Mouse (Mus musculus) embryonic facial prominence, embryonic 14.5 days (tissue): ENCODE measurements around the gene Acox3. TPM values are rescaled to one million over a fixed set of nuclear protein-coding genes. Genes with fewer than 3 reads are reported as not detected.

Experiments used
- ATAC-seq: fragments of 200-750 bp; cut with Nextera tagmentation; 2 replicates; pipeline ENCODE4 v1.8.0; 2017; ENCODE audit warnings: low read depth, moderate number of reproducible peaks, moderate TSS enrichment
- DNase-seq: peaks from one replicate; pipeline ENCODE4 v3.0.0-alpha.2; 2015; ENCODE audit warnings: low spot score
- H3K27ac ChIP-seq: fragments of 300-500 bp; sonication (generic); replicated peaks from 2 replicates; pipeline ENCODE4 v1.5.1; 2014; ENCODE audit warnings: low read depth, mild to moderate bottlenecking, low read length, moderate library complexity
- H3K27me3 ChIP-seq: fragments of 300-500 bp; sonication (generic); replicated peaks from 2 replicates; pipeline ENCODE4 v1.6.1; 2014; ENCODE audit warnings: low read length; ENCODE audit not compliant: control insufficient read depth, insufficient read depth
- H3K36me3 ChIP-seq: fragments of 300-500 bp; sonication (generic); 2 replicates; pipeline ENCODE4 v1.6.1; 2014; ENCODE audit warnings: low read length, mixed read lengths; ENCODE audit not compliant: control insufficient read depth, insufficient read depth
- H3K4me1 ChIP-seq: fragments of 300-500 bp; sonication (generic); 2 replicates; pipeline ENCODE4 v1.6.1; 2014; ENCODE audit warnings: antibody characterized with exemption, low read length; ENCODE audit not compliant: control insufficient read depth, insufficient read depth
- H3K4me2 ChIP-seq: fragments of 300-500 bp; sonication (generic); 2 replicates; pipeline ENCODE4 v1.6.1; 2014; ENCODE audit warnings: low read depth, mild to moderate bottlenecking, low read length, moderate library complexity, mixed read lengths
- H3K4me3 ChIP-seq: fragments of 300-500 bp; sonication (generic); 2 replicates; pipeline ENCODE4 v1.5.1; 2014; ENCODE audit warnings: low read depth, mild to moderate bottlenecking, low read length
- H3K9ac ChIP-seq: fragments of 300-500 bp; sonication (generic); 2 replicates; pipeline ENCODE4 v1.6.1; 2014; ENCODE audit warnings: low read depth, mild to moderate bottlenecking, low read length, moderate library complexity, mixed read lengths
- H3K9me3 ChIP-seq: fragments of 300-500 bp; sonication (generic); 2 replicates; pipeline ENCODE4 v1.6.1; 2016; ENCODE audit warnings: low read length; ENCODE audit not compliant: control insufficient read depth
- WGBS: fragments of 180-500 bp; shearing (Covaris S2); extraction: QIAGEN DNeasy Blood & Tissue Kit; methylation state at CpG from one replicate; pipeline ENCODE4 v1.1.7; 2014; 5-methylcytosine and 5-hydroxymethylcytosine counted together
- polyA plus RNA-seq: library from polyadenylated mRNA; unstranded; fragments of >200 nt; fragmentation: Nextera tagmentation; extraction: Ambion mirVana; gene quantifications from 2 replicates; pipeline ENCODE4 v1.2.1, GENCODE M21; 2014

Acox3 gene
- polyA plus RNA-seq, 1 experiment from 2014 or later: 11.8 TPM

- no peaks in the 10 kb centered on the region for H3K36me3 ChIP-seq
- H3K9ac ChIP-seq: no peak overlapping the region
- no peak overlapping the region for H3K4me3 ChIP-seq
- 88% methylated on average over 10 of the region's 10 CpGs for WGBS
- no peak overlapping the region for H3K27ac ChIP-seq
- H3K4me2 ChIP-seq: no peak overlapping the region
- ATAC-seq (no peak), DNase-seq (no peak)
- H3K4me1 ChIP-seq: no peaks in the 10 kb centered on the region; the same call in 1 of the 2 replicates
- no peaks in the 10 kb centered on the region for H3K9me3 ChIP-seq
- H3K27me3 ChIP-seq: no peaks in the 10 kb centered on the region
Measured at GRCm38 (mm10) chr5:35655753-35656485, 73.1 kb downstream of the Acox3 start.

GRCm38 (mm10) chr5:35659503-35659902 is 76.7 kb downstream of the Acox3 start:
- ATAC-seq: no peak
- no peak for DNase-seq
- Histone ChIP-seq H3K36me3 (no peaks in the 10 kb centered on the region), H3K4me1 (no peaks in the 10 kb centered on the region; the same call in 1 of the 2 replicates), H3K4me2 (no peak overlapping the region), H3K4me3 (no peak overlapping the region), H3K9ac (no peak overlapping the region), H3K27me3 (no peaks in the 10 kb centered on the region), H3K27ac (no peak overlapping the region), H3K9me3 (no peaks in the 10 kb centered on the region)
- 62% methylated on average over 3 of the region's 3 CpGs for WGBS

DNA sequence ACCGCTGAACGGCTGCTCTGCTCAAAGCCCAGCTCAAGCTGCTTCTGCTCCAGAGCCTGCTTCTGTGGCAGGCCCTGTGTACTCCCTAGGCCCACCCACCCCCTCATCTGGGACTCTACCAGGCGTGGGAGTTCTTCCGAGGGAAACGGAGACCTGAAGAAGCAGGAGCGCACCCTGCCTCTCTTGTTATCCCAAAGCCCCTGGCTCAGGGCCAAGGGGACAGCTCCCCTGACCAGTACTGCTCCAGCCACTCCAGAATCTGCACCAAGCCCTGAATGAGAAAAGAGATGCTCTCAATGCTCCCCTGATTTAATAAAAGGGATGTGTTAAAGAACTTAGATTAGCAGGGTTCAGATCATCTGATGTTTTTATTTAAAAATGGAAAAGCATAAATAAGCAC is 78.4 kb downstream of the Acox3 start:
- WGBS: 63% methylated on average over 6 of the region's 6 CpGs
- Histone ChIP-seq H3K36me3 (no peaks in the 10 kb centered on the region), H3K27ac (no peak overlapping the region), H3K4me2 (no peak overlapping the region), H3K9ac (no peak overlapping the region), H3K4me1 (no peaks in the 10 kb centered on the region; the same call in 1 of the 2 replicates), H3K4me3 (no peak overlapping the region), H3K27me3 (no peaks in the 10 kb centered on the region), H3K9me3 (no peaks in the 10 kb centered on the region)
- ATAC-seq (no peak), DNase-seq (no peak)

DNA sequence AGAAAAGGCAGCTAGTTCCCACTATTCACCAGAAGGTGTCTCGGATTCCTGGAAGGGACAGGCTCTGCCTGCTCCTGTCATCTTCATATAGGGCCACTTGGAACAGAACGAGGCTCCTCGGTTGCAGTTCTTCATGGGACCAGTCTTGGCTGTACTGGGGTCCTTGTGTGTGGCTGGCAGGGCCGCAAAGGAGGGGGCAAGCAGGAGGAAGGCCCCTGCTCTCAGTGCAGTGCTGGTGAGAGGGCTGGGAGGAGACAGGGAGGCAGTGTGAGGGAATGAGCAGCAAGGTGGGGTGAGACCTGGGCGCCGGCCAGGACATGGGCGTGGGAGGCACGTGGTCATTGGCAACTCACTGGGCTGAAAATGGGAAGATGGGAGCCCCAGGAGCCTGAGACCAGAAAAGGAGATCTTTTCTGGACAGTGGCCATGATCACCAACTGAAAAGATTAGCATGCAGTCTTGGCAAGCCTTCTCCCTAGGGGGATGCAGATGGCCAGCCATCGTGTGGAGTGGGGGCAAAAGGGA is 79.2 kb downstream of the Acox3 start:
- DNase-seq (no peak), ATAC-seq (no peak)
- Histone ChIP-seq H3K9me3 (no peaks in the 10 kb centered on the region), H3K36me3 (no peaks in the 10 kb centered on the region), H3K9ac (no peak overlapping the region), H3K4me1 (no peaks in the 10 kb centered on the region; the same call in 1 of the 2 replicates), H3K27ac (no peak overlapping the region), H3K4me2 (no peak overlapping the region), H3K27me3 (no peaks in the 10 kb centered on the region), H3K4me3 (no peak overlapping the region)
- 81% methylated on average over 9 of the region's 9 CpGs for WGBS

Other genes starting within 250 kb of the Acox3 start
- gene Hmx1, start 193.9 kb upstream of the Acox3 start, polyA plus RNA-seq: 3.4 and 3.6 TPM in 2 replicates
- 18.9 and 20.4 TPM in 2 replicates for gene Cpz, start 57.3 kb upstream of the Acox3 start, polyA plus RNA-seq
- 6.6 and 7.1 TPM in 2 replicates for gene Trmt44, start 8.0 kb upstream of the Acox3 start, polyA plus RNA-seq
- gene Htra3, start 96.7 kb downstream of the Acox3 start, polyA plus RNA-seq: 42.5 and 46.4 TPM in 2 replicates
- 5.1 and 5.3 TPM in 2 replicates for gene Sh3tc1, start 156.9 kb downstream of the Acox3 start, polyA plus RNA-seq
- 3.4 and 5.4 TPM in 2 replicates for gene Ablim2, start 174.8 kb downstream of the Acox3 start, polyA plus RNA-seq